Mouse (Mus musculus) retina, adult 2 months (tissue): ENCODE data around the gene Mrpl34.

Source experiments
- DNase-seq: peaks from one replicate; pipeline ENCODE4 v3.0.0-alpha.2; 2012; ENCODE audit warnings: low read depth, low spot score

The Mrpl34 gene

GRCm38 (mm10) chr8:71468916-71469315 is 4.2 kb downstream of the Mrpl34 start, which contains the start of gene Dda1:
TSS of gene Dda1 (plus strand) at chr8:71469199.
- peak; percentile 94 for DNase-seq

GRCm38 (mm10) chr8:71469411-71469810 is 4.7 kb downstream of the Mrpl34 start:
- no peak for DNase-seq

DNA sequence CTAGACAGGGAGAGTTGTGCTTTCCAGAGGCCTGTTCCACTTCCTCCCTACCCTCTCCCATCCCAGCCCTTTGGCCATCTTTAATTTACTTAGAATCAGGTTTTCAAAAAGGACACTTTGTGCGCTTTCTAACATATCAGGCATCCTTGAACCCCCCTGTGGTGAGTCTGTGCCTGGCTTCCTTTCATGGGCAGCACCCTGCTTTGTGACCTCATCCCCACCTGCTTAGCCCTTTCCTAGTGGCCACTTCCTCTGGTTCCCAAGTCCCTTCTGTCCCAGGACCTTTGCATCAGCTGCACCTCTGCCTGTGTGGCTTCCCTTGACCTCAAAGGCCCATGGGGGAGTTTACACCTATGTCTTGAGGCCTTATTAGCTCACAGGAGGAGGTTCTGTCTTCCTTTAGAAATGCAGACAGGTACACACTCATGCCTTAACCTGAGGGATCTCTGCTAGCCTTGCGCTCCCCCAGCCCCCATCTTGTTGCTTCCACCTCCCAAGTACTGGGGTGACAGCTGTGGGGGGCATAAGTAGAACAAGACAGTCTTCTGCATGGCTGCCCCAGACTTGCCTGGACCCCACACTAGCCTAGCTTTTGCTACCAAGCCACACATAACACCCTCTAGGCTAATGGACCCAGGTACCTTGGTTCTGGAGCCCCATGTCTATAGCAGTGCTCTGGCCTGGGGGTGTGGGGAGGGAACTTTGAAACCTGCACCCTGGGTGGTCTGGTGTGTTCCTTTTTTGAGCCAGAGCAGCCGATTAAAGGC is 5.6 kb downstream of the Mrpl34 start:
- no peak for DNase-seq

GRCm38 (mm10) chr8:71470913-71471255 is 6.1 kb downstream of the Mrpl34 start:
- no peak for DNase-seq

GRCm38 (mm10) chr8:71471861-71472260 is 7.1 kb downstream of the Mrpl34 start:
- no peak for DNase-seq

GRCm38 (mm10) chr8:71472601-71473386 is 8.0 kb downstream of the Mrpl34 start:
- no peak for DNase-seq

DNA sequence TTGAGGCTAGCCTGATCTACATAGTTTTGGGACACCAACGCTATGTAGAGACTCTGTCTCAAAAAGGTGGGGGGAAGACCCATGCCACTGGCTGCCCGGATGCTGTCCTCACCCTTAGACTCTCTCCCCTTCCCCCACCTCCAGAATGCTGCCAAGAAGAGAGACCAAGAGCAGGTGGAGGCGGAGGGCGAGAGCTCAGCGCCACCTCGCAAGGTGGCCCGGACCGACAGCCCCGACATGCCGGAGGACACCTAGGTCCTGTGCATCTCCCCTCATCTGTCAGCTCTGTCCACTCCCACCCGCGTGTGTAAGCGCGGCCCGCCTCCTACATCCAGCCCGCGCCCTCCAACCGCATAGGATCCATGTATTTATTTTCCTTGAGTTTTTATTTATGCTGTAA is 9.6 kb downstream of the Mrpl34 start:
- DNase-seq, result no peak

- no peak for DNase-seq
These were observed 10.3 kb downstream of the Mrpl34 start for GRCm38 (mm10) chr8:71474785-71475701.

DNA sequence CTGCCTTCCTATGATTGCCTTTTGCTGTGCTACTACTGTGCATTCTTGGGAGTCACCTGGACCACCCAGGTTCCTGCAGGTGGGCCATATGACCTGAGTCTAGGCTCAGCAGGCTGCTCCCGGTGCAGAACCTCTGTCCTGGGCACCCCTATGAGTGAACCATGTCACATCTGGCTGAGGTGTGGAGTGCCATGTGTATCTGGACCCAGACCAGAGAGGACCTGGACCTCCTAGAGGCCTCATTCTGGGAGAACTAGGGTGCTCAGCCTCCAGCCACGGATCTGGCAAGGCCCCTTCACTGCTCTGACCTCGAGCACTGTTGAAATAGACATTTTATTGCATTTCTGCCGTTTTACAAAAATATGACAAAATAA is 10.9 kb downstream of the Mrpl34 start:
- DNase-seq, result no peak

DNA sequence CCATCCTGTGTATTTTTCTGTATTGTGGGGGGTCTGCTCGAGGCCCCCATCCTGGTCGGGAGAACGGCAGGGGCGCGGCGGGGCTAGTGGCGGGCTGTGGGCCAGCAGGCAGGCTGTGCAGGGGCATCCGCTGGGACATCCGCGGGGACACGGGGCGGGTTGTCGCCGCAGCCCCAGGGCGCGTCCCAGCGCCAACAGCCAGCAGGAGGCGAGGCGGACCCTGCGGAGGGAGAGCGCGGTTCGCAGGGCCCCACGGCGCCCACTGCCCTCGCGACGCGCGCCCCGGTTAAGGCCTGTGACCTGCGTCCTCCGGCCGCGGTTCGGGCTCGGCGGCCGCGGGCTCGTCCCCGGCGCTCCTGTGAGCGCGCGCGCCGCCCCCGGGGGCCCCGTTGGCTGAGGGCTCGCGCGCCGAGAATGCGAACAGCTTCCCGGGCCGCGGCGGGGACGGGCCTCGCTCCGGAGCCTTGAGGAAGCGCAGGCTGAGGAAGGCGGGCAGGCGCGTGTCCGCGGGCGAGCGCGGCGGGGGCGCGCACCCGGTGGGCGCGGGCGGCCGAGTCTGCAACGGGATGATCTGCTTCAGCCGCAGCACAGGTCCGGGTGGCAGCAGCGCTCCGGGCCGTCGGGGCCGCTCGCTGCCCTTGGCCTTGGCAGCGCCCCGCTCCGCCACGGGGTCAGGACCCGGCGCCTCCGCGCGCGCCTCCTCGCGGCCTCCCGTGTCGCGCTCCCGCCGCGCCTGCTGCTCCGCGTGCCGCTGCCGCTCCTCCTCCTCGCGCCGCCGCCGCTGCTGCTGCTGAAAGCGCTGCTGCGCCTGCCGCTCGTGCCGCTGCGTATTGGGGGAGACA is 11.6 kb downstream of the Mrpl34 start:
- peak; percentile 37 for DNase-seq

DNA sequence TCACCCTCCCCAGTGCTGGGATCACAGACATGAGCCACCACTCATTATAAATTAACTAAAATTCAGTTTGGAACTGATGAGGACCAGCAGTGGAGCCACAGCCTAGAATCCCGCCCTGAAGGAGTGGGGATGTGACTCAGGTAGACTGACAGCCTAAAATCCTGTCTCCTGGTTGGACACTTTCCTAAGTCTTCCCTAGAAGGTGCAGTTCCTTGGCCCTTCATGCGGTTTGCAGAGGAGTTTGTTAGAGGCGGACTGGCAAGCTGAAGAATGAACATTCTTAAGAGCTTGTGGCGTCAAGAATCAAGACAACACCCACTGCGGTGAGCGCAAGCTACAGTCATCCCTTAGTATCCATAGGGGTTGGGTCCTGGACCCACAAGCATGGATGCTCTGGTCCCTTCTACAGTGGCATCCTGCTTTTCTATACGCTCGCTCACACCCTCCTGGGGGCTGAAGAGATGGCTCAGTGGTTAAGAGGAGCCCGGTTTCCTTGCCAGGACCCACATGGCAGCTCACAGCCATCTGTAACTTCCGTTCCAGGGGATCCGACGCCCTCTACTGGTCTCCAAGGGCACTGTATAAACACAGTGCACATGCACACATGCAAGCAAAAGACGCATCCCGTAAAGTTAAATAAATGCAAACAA is 12.6 kb downstream of the Mrpl34 start:
- DNase-seq, result no peak

DNA sequence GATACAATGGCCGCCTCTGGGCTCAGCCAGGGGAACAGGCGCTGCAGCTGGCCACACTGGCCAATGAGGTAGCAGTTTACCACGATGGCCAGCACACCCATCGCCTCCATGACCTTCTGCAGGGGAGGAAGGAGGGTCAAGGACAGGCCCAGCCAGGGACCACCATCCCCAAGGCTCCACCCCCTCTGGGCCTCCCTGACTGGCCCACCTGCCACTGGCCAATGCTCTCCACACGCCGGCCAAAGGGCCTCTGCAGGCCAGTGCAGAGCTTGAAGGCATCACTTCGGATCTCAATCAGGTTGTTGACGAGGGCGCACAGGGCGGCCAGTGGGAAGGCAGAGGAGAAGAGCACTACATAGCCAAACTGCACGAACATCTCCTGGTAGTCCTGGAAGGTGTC is 14.2 kb downstream of the Mrpl34 start:
- DNase-seq, result no peak

- no peak for DNase-seq
These were observed 19.2 kb downstream of the Mrpl34 start for GRCm38 (mm10) chr8:71483932-71484331.

GRCm38 (mm10) chr8:71484736-71485135 is 20.0 kb downstream of the Mrpl34 start:
- no peak for DNase-seq

DNA sequence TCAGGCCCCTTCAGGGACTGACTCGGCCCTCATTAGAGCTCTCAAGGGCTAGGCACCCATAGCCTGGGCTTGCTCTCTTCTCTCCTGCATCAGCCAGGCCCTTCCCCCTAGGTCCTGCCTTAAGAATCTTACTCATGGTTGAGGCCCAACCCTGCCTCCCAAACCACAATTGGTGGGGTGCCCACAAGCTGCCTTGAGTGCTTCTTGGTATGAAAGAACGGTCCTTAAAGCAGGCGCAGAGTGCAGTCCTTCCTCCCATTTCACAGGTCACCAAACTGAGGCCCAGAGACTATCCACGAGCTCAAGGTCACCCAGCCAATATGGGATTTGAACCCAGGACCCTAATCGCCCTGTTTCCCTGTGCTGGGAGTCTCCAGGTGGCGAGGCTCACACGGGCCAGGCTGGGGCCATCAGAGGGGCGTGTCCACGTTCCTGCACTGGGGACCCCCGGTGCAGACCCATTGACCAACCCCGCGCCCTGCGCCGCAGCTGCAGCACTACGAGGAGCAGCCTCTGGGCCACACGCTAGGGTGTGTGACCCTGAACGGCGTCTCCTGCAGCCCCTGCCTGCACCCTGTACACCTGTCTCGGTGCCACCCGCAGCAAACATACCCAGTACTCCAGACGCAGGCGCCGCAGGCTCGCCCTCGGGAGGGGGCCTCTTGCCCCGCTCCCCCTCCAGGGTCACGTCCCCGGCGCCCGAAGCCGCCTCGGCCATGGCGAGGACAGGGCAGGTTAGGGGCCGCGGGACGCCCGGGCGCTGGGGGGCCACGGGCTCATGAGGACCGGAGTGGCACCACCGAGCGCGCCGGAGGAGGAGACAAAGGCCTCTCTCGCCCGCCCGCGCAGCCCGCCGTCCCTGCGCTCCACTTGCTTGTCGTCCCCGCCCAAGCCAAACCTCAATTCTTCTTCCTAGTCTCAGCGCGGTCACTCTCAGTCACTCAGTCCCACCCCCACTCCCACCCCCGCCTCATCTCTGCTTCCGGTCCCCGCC is 20.7 kb downstream of the Mrpl34 start, which contains the start of gene Ano8:
Gene Ano8 (minus strand): TSS at position 822 of the 994 bp plus-strand sequence.
- peak; percentile 79 for DNase-seq

GRCm38 (mm10) chr8:71486136-71486529 is 21.4 kb downstream of the Mrpl34 start:
- DNase-seq, result no peak

GRCm38 (mm10) chr8:71487691-71488445 is 23.1 kb downstream of the Mrpl34 start, which contains the start of gene Gtpbp3:
TSS of gene Gtpbp3 (plus strand) at chr8:71488103.
- peak; percentile 50 for DNase-seq

DNA sequence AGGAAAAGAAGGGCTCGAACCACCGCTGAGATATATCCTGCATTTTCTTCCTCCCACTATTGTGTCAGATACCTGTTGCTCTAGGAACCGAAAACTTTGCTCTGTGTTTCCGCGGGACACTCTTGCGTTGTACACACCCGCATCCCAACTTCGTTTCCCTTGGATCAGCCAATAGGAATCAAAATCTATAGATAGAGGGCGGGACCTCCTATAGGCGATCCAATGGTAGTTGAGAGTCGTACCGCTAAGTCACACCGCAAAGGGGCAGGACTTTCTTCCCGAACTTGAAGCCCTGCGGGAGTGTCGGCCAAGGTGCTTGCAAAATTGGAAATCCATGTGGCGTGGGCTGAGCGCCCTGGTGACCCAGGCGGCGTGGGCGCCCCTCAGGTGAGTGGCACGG is 23.7 kb downstream of the Mrpl34 start:
- DNase-seq, result peak; percentile 96
